Mouse (Mus musculus) kidney, embryonic 15.5 days (tissue): ENCODE measurements around the gene Gpr179. TPM values are rescaled to one million over a fixed set of nuclear protein-coding genes. Genes with fewer than 3 reads are reported as not detected.
A peak's percentile ranks its signal among the peaks of the same experiment; 100 is the strongest.
"Not testable (repeated sequence)": the region's sequence is repeated elsewhere in the genome, so short reads cannot be mapped to it uniquely, and the experiment has no call there.

Source experiments
- ATAC-seq: fragments of 200-750 bp; cut with Nextera tagmentation; replicated peaks from 2 replicates; pipeline ENCODE4 v1.8.0; 2017; ENCODE audit warnings: moderate TSS enrichment; ENCODE audit not compliant: low FRiP score
- H3K27ac ChIP-seq: fragments of 300-500 bp; sonication (generic); 2 replicates; pipeline ENCODE4 v1.5.1; 2015; ENCODE audit warnings: mild to moderate bottlenecking, inconsistent platforms
- H3K27me3 ChIP-seq: fragments of 300-500 bp; sonication (generic); 2 replicates; pipeline ENCODE4 v1.6.1; 2015; ENCODE audit warnings: inconsistent platforms
- H3K36me3 ChIP-seq: fragments of 300-500 bp; sonication (generic); 2 replicates; pipeline ENCODE4 v1.6.1; 2015; ENCODE audit warnings: inconsistent platforms
- H3K4me1 ChIP-seq: fragments of 300-500 bp; sonication (generic); 2 replicates; pipeline ENCODE4 v1.6.1; 2015; ENCODE audit warnings: inconsistent platforms
- H3K4me2 ChIP-seq: fragments of 300-500 bp; sonication (generic); 2 replicates; pipeline ENCODE4 v1.6.1; 2015; ENCODE audit warnings: moderate library complexity, mild to moderate bottlenecking, inconsistent platforms
- H3K4me3 ChIP-seq: fragments of 300-500 bp; sonication (generic); replicated peaks from 2 replicates; pipeline ENCODE4 v1.5.1; 2015; ENCODE audit warnings: mild to moderate bottlenecking, inconsistent platforms
- H3K9ac ChIP-seq: fragments of 300-500 bp; sonication (generic); 2 replicates; pipeline ENCODE4 v1.6.1; 2015; ENCODE audit warnings: mild to moderate bottlenecking, inconsistent platforms
- H3K9me3 ChIP-seq: fragments of 300-500 bp; sonication (generic); replicated peaks from 2 replicates; pipeline ENCODE4 v1.6.1; 2016; ENCODE audit warnings: inconsistent platforms
- WGBS: fragments of 180-500 bp; shearing (Covaris S2); methylation state at CpG from one replicate; pipeline ENCODE4 v1.1.7; 2015; ENCODE audit warnings: mixed read lengths; 5-methylcytosine and 5-hydroxymethylcytosine counted together
- polyA plus RNA-seq: library from polyadenylated mRNA; unstranded; fragments of >200 nt; fragmentation: Nextera tagmentation; extraction: Ambion mirVana; gene quantifications from 2 replicates; pipeline ENCODE4 v1.2.1, GENCODE M21; 2015

The Gpr179 gene
- polyA plus RNA-seq, 1 experiment from 2014 or later = 0.53 TPM

DNA sequence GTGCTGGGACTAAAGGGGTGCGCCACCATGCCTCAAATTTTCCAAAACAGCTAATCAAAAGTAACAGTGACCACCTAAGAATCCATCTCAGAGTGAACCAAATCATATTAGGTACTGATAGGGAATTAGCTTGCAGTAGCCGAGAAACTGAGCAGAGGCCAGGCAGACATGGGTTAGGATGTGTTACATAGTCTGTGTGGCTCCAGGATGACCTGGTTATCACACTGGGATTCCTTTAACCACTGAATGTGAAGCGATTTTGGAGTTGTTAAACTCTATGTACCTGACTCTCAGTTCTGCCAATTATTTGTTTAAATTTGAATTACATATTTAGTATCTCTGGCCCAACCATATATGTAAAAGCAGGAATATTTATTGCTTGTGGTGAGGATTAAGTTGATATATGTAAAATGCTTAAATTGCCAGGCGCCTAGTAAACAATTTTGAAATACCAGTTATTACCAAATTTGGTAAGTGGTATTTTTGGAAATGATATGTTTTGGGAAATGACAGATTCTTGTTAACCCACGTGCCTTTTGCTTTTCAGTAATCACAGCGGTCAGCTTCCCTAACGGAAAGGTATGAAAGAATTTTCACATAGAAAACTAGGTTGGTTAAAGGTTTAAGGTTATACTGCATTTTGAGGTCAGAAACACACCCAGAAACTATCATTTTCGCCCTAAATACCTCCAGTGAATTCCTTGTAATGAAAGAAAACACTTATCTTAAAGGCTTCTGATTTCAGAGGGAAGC is 37.0 kb downstream of the Gpr179 start:
- no peaks in the 10 kb centered on the region for H3K27me3 ChIP-seq
- H3K36me3 ChIP-seq = peaks cover 15% of the 10 kb centered on the region
- H3K27ac ChIP-seq = peak overlapping the region; percentile 81
- H3K9me3 ChIP-seq = no peaks in the 10 kb centered on the region
- ATAC-seq = peak; percentile 5; the same call in 1 of the 2 replicates
- peak overlapping the region; percentile 65 for H3K4me2 ChIP-seq
- peak overlapping the region; percentile 23; the same call in 1 of the 2 replicates for H3K9ac ChIP-seq
- H3K4me1 ChIP-seq = peaks cover 25% of the 10 kb centered on the region
- WGBS = 44% methylated on average over 8 of the region's 8 CpGs
- peak overlapping the region; percentile 66 for H3K4me3 ChIP-seq

DNA sequence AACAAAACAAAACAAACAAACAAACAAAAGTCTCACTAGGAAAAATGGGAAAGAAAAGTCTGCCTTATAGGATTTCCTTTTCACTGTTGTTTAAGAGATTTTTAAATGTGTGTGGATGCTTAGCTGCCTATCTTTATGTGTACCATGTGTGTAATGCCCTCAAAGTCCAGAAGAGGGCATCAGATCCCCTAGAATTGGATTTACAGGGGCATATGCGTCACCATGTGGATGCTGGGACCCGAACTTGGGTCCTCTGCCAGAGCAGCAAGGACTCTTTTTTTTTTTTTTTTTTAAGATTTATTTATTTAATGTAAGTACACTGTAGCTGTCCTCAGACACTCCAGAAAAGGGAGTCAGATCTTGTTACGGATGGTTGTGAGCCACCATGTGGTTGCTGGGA is 37.8 kb downstream of the Gpr179 start:
- H3K27ac ChIP-seq = no peak overlapping the region
- H3K4me1 ChIP-seq = peaks cover 31% of the 10 kb centered on the region
- 92% methylated on average over 3 of the region's 3 CpGs for WGBS
- no peak overlapping the region for H3K4me3 ChIP-seq
- peaks cover 11% of the 10 kb centered on the region for H3K36me3 ChIP-seq
- no peaks in the 10 kb centered on the region for H3K9me3 ChIP-seq
- no peaks in the 10 kb centered on the region for H3K27me3 ChIP-seq
- H3K9ac ChIP-seq = no peak overlapping the region
- ATAC-seq = no peak
- no peak overlapping the region for H3K4me2 ChIP-seq

DNA sequence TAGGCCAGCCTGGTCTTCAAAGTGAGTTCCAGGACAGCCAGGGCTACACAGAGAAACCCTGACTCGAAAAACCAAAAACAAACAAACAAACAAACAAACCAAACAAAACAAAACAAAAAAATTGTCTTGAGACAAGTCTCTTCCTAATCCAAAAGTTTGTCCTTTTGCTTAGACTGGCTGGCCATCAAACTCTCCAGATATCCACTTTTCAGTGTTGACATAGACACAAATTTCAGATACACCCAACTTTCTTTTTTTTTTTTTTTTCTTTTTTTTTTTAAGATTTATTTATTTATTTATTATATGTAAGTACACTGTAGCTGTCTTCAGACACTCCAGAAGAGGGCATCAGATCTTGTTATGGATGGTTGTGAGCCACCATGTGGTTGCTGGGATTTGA is 39.0 kb downstream of the Gpr179 start:
- H3K27me3 ChIP-seq, H3K36me3 ChIP-seq, H3K4me2 ChIP-seq, H3K9me3 ChIP-seq, H3K9ac ChIP-seq, H3K4me3 ChIP-seq, H3K27ac ChIP-seq, ATAC-seq: not testable (repeated sequence)
- 87% methylated on average over 1 of the region's 1 CpGs for WGBS
- peaks cover 32% of the 10 kb centered on the region for H3K4me1 ChIP-seq

DNA sequence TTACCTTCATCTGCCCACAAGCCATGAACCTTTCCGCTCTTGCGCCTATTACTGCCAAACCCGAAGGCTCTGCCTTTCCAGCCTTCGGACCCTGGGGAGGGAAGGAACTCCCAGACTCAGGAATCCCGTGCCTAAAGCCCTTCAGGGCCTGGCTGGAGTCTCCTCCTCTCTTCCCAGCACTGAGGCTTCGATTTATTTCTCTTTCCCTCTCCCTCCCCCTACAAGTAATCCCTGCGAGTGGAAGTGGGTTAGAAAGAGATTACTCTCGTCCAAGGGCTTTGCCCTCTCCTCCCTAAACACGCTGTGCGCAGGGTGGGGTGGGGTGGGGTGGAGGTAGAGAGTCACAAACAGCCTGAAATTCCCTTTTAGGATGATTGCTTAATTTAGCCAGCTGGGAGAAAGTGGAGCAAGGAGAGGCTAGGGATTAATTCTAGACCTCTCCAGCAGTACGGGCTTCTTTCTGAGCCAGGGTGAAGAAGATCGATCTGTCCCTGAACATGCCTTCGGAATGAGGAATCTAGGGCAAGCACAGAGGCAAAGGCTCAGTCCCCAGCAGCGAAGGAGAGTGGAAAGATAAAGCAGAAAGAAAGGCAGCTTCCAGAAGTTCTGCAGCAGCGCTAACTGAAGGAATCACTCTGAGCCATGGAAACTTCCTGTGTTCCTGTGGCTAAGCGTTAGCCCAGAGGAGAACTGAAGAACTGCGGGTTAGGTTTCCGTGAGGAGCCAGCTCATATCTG is 40.8 kb downstream of the Gpr179 start:
- 4% methylated on average over 18 of the region's 18 CpGs for WGBS
- H3K4me1 ChIP-seq = peaks cover 23% of the 10 kb centered on the region
- peak overlapping the region; percentile 39; the same call in 1 of the 2 replicates for H3K9ac ChIP-seq
- ATAC-seq = no peak
- H3K4me2 ChIP-seq = peak overlapping the region; percentile 67
- H3K36me3 ChIP-seq = no peaks in the 10 kb centered on the region
- no peaks in the 10 kb centered on the region for H3K9me3 ChIP-seq
- H3K4me3 ChIP-seq = peak overlapping the region; percentile 45
- peak overlapping the region; percentile 79 for H3K27ac ChIP-seq
- H3K27me3 ChIP-seq = no peaks in the 10 kb centered on the region

DNA sequence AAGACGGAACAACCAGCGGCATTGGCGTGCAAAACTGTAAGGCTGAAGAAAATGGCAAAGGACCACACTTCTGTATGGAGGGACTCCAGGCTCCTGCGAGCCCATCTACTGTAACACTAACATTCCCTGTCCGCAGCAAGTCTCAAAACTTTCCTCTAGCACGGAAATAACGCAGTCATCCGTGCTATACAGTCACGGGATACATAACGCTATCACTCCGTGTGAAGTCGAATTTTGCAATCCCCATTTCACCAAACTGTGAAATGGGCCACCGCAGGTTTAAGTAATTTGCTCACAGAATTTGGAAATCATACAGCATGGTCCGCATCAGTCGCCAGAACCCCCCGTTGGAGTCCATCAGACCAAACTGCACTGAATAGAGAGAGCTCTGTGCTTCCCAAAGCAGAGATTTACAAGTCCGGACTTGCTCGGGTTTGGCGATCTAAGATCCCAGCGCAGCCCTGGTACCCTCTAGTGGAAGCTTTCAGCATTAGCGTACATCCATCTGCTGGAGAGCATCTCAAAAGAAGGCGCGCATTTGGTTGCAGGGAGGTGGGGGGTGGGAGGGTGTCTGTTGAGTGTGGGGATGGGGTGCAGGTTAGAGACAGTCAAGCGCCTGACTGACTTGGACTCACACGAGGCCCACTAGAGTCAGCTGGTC is 41.8 kb downstream of the Gpr179 start:
- H3K36me3 ChIP-seq = no peaks in the 10 kb centered on the region
- peak; percentile 67 for ATAC-seq
- peaks cover 23% of the 10 kb centered on the region for H3K4me1 ChIP-seq
- peak overlapping the region; percentile 67 for H3K4me2 ChIP-seq
- no peaks in the 10 kb centered on the region for H3K27me3 ChIP-seq
- H3K4me3 ChIP-seq = peak overlapping the region; percentile 45
- WGBS = under 1% methylated on average over 25 of the region's 25 CpGs
- peak overlapping the region; percentile 7 for H3K27ac ChIP-seq
- H3K9ac ChIP-seq = peak overlapping the region; percentile 39
- H3K9me3 ChIP-seq = no peaks in the 10 kb centered on the region

DNA sequence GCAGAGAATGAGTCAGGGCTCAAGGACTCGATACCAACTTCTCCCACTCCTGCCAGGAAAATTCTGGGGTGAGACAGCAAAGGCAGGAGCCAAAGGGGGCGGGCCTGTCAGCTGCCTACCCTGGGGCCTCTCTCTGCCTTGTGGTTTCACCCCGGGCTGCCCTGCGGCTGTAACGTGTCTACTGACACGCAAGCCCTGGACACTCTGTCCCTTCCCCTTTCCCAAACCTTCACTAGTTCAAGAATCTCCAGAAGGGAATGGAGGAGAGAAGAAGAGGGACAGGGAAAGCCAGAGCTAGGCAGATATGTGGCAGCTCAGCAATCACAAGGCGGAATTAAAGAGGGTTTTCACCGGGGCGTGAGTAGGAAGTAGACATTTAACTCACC is 42.4 kb downstream of the Gpr179 start:
- peak; percentile 45; the same call in 1 of the 2 replicates for ATAC-seq
- Histone ChIP-seq H3K4me2 (peak overlapping the region; percentile 67), H3K4me3 (peak overlapping the region; percentile 45), H3K9me3 (no peaks in the 10 kb centered on the region), H3K9ac (peak overlapping the region; percentile 39), H3K36me3 (no peaks in the 10 kb centered on the region), H3K4me1 (peaks cover 21% of the 10 kb centered on the region), H3K27ac (peak overlapping the region; percentile 7), H3K27me3 (no peaks in the 10 kb centered on the region)
- 5% methylated on average over 9 of the region's 9 CpGs for WGBS

DNA sequence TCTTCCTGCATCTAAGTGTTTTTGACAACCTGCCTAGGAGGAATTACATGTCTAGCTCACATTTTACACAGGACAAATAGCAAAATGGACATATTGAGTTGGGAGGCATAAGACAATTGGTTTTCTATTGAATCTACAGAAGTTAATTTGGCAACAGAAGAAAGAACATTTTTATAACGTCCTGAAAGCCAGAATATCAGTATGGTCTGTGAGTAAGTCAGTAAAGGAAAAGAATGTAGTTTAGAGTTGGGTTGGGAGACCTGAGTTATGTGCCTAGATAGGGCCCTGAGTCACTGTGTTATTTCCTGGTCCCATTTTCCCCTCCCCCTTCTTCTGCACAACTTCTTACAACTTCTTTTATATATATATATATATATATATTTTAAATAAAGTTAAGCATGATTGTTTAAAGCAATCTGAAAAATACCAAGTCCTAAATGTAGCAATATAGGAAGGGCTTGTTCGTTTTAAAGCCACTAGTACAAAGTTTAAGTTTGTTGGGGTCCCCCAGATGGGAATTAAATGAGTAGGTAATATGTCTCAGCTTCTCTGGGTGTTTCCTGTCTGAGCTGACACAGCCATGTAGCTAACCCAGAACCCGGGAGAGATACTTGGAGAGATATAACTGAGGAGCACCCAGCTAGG is 42.9 kb downstream of the Gpr179 start:
- Histone ChIP-seq H3K4me3 (peak overlapping the region; percentile 45), H3K27me3 (no peaks in the 10 kb centered on the region), H3K36me3 (no peaks in the 10 kb centered on the region), H3K27ac (peak overlapping the region; percentile 7; the same call in 1 of the 2 replicates), H3K4me1 (peaks cover 21% of the 10 kb centered on the region), H3K9me3 (no peaks in the 10 kb centered on the region), H3K9ac (0 out of 2 replicates have a peak overlapping the region, but pooled peaks have one; percentile 39), H3K4me2 (peak overlapping the region; percentile 67)
- no peak for ATAC-seq
- WGBS = 34% methylated on average over 3 of the region's 3 CpGs

DNA sequence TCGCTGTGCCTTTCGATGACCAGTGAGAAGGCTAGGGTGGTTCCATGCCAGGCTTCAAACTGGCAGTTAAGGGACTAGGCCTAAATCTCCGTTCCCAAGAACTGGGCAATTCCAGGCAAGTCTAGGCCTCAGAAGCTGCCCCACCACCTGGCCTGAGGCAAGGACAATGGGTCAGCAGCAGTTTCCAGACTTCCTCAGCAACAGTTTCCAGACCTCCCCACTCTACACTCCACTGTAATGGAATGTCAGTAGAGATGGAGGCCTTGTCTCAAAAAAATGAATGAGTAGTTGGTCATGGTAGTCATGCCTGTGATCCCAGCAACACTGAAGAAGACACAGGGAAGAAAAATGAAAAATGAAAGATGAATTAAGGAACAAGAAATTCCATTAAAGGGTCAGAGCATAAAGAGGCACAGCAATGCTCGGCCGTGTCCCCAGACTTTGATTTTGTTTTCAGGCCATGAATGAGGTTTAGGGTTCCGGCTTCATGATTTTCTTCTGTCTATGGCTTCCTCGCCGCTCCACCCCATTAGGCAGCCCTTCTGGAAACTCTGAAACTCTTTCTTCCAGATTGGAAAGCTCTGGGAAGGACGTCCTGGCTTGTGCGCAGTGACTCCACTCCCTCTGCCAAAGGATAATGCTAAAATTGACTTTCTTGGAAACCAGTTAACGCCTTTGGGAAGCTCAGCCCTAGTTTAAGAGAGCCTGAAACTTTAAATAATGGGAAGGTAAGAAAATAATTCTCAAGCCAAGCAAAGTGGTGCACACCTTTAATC is 44.4 kb downstream of the Gpr179 start:
- Histone ChIP-seq H3K27ac (no peak overlapping the region), H3K27me3 (no peaks in the 10 kb centered on the region), H3K9me3 (no peaks in the 10 kb centered on the region), H3K36me3 (no peaks in the 10 kb centered on the region), H3K9ac (no peak overlapping the region), H3K4me3 (no peak overlapping the region), H3K4me2 (no peak overlapping the region), H3K4me1 (peaks cover 21% of the 10 kb centered on the region)
- ATAC-seq = no peak
- whole genome bisulfite sequencing = 94% methylated on average over 11 of the region's 11 CpGs

DNA sequence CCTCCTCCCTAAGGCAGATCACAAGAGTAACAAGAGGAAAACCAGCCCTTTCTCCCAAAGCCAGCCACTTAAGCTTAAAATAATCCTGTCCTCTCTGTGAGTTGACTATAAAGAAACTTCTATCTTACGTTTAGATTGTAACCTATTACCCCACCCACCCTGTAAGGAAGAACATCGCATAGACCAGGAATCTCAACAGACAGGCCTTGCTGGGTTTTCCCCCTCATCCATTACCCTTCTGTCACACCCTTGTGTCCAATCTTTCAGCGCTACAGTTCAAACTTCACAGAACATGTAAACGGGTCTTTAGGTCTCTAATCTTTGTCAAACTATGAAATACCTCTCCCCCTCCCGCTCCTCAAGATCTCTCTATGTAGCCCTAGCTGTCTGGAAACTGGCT is 47.2 kb downstream of the Gpr179 start:
- Histone ChIP-seq H3K27me3 (no peaks in the 10 kb centered on the region), H3K4me2 (no peak overlapping the region), H3K4me3 (no peak overlapping the region), H3K4me1 (peaks cover 10% of the 10 kb centered on the region), H3K9me3 (no peaks in the 10 kb centered on the region), H3K27ac (no peak overlapping the region), H3K9ac (no peak overlapping the region), H3K36me3 (no peaks in the 10 kb centered on the region)
- no peak for ATAC-seq
- WGBS = 77% methylated on average over 5 of the region's 5 CpGs

DNA sequence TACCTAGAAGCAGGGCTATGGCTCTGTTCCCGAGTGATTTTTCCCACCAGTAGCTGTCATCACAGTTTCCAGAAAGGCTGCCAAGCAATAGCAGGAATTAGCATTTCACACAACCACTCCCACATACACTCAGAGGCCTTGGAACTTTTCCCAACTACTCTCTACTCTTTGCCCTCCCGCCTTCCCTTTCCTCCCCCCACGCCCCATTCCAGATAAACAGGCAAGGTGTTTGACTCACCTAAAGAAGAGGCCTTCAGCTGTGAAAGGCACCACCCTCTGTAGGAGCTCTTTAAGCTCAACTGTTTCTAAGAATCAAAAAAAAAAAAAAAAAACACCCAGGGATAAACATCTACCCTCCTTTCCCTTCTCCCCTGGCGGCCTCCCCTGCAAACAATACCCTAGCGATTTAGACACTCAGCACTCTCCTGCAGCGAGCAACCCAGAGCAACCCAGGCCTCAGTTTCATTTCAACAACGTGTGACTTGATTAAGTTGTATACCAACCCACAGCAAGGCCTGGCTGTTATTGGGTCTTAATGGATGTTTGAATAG is 49.6 kb downstream of the Gpr179 start:
- 30% methylated on average over 7 of the region's 7 CpGs for WGBS
- no peak for ATAC-seq
- peaks cover 4% of the 10 kb centered on the region; the same call in 1 of the 2 replicates for H3K4me1 ChIP-seq
- no peak overlapping the region for H3K4me2 ChIP-seq
- H3K27me3 ChIP-seq = no peaks in the 10 kb centered on the region
- H3K27ac ChIP-seq = no peak overlapping the region
- no peak overlapping the region for H3K9ac ChIP-seq
- H3K4me3 ChIP-seq = no peak overlapping the region
- no peaks in the 10 kb centered on the region for H3K36me3 ChIP-seq
- no peaks in the 10 kb centered on the region for H3K9me3 ChIP-seq

DNA sequence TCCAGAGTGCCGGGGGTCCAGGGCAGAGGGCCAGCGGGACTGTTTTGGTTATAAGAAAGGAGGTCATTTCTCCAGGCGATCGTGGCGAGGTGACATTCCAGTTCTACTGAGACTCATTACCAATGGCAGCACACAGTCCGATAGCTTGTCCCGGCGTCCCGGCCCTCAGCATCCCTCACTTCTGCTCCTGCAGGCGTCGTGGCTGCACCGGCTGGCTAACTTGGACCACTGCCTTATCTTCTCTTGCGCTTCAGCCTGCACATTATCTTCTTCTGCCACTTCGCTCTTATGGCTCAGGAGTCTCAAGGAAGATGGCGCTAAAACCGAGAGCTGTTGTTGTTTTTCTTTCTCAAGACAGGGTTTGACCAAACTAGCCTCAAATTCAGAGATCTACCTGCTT is 50.5 kb downstream of the Gpr179 start:
- Histone ChIP-seq H3K27me3 (no peaks in the 10 kb centered on the region), H3K4me2 (no peak overlapping the region), H3K36me3 (no peaks in the 10 kb centered on the region), H3K4me3 (no peak overlapping the region), H3K4me1 (peaks cover 4% of the 10 kb centered on the region; the same call in 1 of the 2 replicates), H3K9ac (no peak overlapping the region), H3K9me3 (no peaks in the 10 kb centered on the region), H3K27ac (no peak overlapping the region)
- no peak for ATAC-seq
- 84% methylated on average over 16 of the region's 16 CpGs for WGBS
